Mouse (Mus musculus): ENCODE results near the gene Fam83g. TPM values are rescaled to one million over a fixed set of nuclear protein-coding genes. Genes with fewer than 3 reads are reported as not detected.

Fam83g gene
- polyA plus RNA-seq, 1 experiment from 2014 or later, result 0.68 TPM

GRCm38 (mm10) chr11:61646499-61647039 lies 37.3 kb upstream of the Fam83g start:
- no peak for DNase-seq (ENCODE audit: low spot score)
- Histone ChIP-seq H3K4me1 (replicated peaks) (0 out of 2 replicates have a peak, but pooled peaks cover 5% of the 10 kb centered on the region), H3K36me3 (no peaks in the 10 kb centered on the region), H3K27ac (no peak overlapping the region), H3K27me3 (ENCODE audit: insufficient read depth, poor library complexity, severe bottlenecking) (no peaks in the 10 kb centered on the region), H3K9me3 (no peaks in the 10 kb centered on the region), H3K4me3 (no peak overlapping the region)
- WGBS, result 59% methylated on average over 2 of the region's 2 CpGs

DNA sequence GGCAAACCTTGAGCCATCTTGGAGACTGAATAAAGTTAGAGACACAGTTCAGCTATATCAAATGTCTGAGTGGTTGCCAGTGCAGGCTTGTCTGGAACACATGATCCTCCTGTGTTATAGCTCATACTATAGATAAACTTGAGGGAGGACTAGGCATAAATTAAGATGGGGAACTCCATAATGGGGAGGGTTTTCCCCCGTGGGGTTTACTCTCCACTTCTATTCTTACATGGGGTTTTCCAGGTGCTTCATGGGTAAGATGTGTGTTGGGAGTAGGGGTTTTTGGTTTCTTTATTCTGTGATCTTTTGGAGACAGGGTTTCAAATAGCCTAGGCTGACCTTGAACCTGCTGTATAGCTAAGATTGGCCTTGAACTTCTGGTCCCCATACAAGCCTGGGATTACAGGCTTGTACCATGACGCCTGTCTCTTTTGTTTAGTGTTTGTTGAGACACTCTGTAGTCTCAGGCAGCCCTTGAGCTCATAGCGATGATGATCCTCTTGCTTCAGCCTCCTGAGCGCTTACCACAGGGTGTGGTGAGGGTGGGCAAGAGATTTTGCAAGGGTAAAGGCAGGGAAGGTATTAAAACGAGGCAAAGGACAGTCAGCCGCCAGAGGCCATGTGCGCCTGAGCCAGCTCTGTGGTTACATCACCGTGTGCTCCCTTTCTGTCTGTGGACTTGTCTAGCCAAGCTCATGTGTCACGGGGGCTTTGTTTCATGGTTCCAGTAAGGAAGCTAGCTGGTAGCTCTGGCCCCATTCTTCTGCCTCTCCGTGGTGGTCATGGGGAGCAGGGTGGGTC lies 36.6 kb upstream of the Fam83g start:
- Histone ChIP-seq H3K4me1 (replicated peaks) (0 out of 2 replicates have a peak, but pooled peaks cover 5% of the 10 kb centered on the region), H3K27me3 (ENCODE audit: insufficient read depth, poor library complexity, severe bottlenecking) (no peaks in the 10 kb centered on the region), H3K4me3 (no peak overlapping the region), H3K27ac (no peak overlapping the region), H3K36me3 (no peaks in the 10 kb centered on the region), H3K9me3 (no peaks in the 10 kb centered on the region)
- WGBS, result 80% methylated on average over 10 of the region's 10 CpGs
- DNase-seq (ENCODE audit: low spot score), result no peak

- no peak overlapping the region for H3K27ac ChIP-seq
- 88% methylated on average over 6 of the region's 6 CpGs for whole genome bisulfite sequencing
These were observed 35.7 kb upstream of the Fam83g start for GRCm38 (mm10) chr11:61647956-61648748.

GRCm38 (mm10) chr11:61648749-61649115 lies 35.2 kb upstream of the Fam83g start:
- Histone ChIP-seq H3K27me3 (ENCODE audit: insufficient read depth, poor library complexity, severe bottlenecking) (no peaks in the 10 kb centered on the region), H3K4me1 (replicated peaks) (0 out of 2 replicates have a peak, but pooled peaks cover 5% of the 10 kb centered on the region), H3K9me3 (no peaks in the 10 kb centered on the region), H3K36me3 (no peaks in the 10 kb centered on the region), H3K27ac (no peak overlapping the region), H3K4me3 (no peak overlapping the region)
- no peak for DNase-seq (ENCODE audit: low spot score)
- WGBS, result 85% methylated on average over 7 of the region's 7 CpGs

More at GRCm38 (mm10) chr11:61647956-61648748, 35.7 kb upstream of the Fam83g start:
- no peaks in the 10 kb centered on the region for H3K9me3 ChIP-seq
- H3K36me3 ChIP-seq, result no peaks in the 10 kb centered on the region
- H3K4me1 ChIP-seq (replicated peaks), result 0 out of 2 replicates have a peak, but pooled peaks cover 5% of the 10 kb centered on the region
- H3K27me3 ChIP-seq (ENCODE audit: insufficient read depth, poor library complexity, severe bottlenecking), result no peaks in the 10 kb centered on the region
- DNase-seq (ENCODE audit: low spot score), result no peak
- H3K4me3 ChIP-seq, result no peak overlapping the region

DNA sequence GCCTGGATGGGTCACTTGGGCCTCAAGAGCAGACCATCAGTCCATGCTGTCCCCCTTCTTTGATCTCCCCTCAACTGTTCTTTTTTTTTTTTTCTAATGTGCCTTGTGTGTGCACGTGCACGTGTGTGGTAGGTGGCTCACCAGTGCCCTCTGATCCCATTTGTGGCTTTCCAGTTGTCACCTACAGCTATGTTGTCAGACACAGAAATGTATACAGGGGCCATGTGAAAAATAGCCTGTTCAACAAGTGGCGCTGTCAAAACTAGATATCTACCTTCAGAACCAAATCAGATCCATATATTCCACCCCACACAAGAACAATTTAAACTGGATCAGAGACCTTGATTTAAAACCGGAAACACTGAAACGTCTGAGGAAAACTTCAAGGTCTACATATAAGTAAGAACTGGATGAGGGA lies 34.7 kb upstream of the Fam83g start:
- 90% methylated on average over 5 of the region's 5 CpGs for WGBS

DNA sequence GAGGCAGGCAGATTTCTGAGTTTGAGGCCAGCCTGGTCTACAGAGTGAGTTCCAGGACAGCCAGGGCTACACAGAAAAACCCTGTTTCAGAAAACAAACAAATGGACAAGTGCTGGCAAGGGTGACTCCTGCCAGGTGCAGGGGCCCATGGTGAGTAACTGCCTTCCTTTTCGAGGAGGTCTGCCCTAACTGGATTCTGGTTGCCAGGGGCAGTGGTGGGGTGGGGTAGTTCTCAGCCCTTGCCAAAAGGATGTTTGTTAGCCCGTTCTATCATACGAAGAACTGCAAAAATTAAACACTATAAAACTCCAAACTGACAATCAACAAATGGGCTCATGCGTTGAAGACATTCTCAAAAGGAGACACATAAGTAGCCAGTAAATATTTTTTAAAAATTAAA lies 34.3 kb upstream of the Fam83g start:
- Histone ChIP-seq H3K27ac (no peak overlapping the region), H3K27me3 (ENCODE audit: insufficient read depth, poor library complexity, severe bottlenecking) (no peaks in the 10 kb centered on the region), H3K36me3 (no peaks in the 10 kb centered on the region), H3K9me3 (no peaks in the 10 kb centered on the region), H3K4me3 (no peak overlapping the region), H3K4me1 (replicated peaks) (0 out of 2 replicates have a peak, but pooled peaks cover 5% of the 10 kb centered on the region)
- no peak for DNase-seq (ENCODE audit: low spot score)
- WGBS, result 90% methylated on average over 4 of the region's 4 CpGs

More for the DNA sequence above, 34.7 kb upstream of the Fam83g start:
- H3K36me3 ChIP-seq, result no peaks in the 10 kb centered on the region
- DNase-seq (ENCODE audit: low spot score), result no peak
- H3K9me3 ChIP-seq, result no peaks in the 10 kb centered on the region
- H3K27me3 ChIP-seq (ENCODE audit: insufficient read depth, poor library complexity, severe bottlenecking), result no peaks in the 10 kb centered on the region
- H3K4me3 ChIP-seq, result no peak overlapping the region
- no peak overlapping the region for H3K27ac ChIP-seq
- 0 out of 2 replicates have a peak, but pooled peaks cover 5% of the 10 kb centered on the region for H3K4me1 ChIP-seq (replicated peaks)

GRCm38 (mm10) chr11:61650470-61651265 lies 33.2 kb upstream of the Fam83g start:
- no peak for DNase-seq (ENCODE audit: low spot score)
- H3K27ac ChIP-seq, result no peak overlapping the region
- H3K9me3 ChIP-seq, result no peaks in the 10 kb centered on the region
- WGBS, result 87% methylated on average over 9 of the region's 9 CpGs
- no peak overlapping the region for H3K4me3 ChIP-seq
- H3K36me3 ChIP-seq, result no peaks in the 10 kb centered on the region
- H3K4me1 ChIP-seq (replicated peaks), result 0 out of 2 replicates have a peak, but pooled peaks cover 5% of the 10 kb centered on the region
- H3K27me3 ChIP-seq (ENCODE audit: insufficient read depth, poor library complexity, severe bottlenecking), result no peaks in the 10 kb centered on the region

GRCm38 (mm10) chr11:61652216-61652615 lies 31.7 kb upstream of the Fam83g start:
- Histone ChIP-seq H3K27ac (no peak overlapping the region), H3K9me3 (no peaks in the 10 kb centered on the region), H3K27me3 (ENCODE audit: insufficient read depth, poor library complexity, severe bottlenecking) (no peaks in the 10 kb centered on the region), H3K4me1 (replicated peaks) (0 out of 2 replicates have a peak, but pooled peaks cover 11% of the 10 kb centered on the region), H3K4me3 (no peak overlapping the region), H3K36me3 (no peaks in the 10 kb centered on the region)
- DNase-seq (ENCODE audit: low spot score), result no peak
- 93% methylated on average over 5 of the region's 5 CpGs for WGBS

DNA sequence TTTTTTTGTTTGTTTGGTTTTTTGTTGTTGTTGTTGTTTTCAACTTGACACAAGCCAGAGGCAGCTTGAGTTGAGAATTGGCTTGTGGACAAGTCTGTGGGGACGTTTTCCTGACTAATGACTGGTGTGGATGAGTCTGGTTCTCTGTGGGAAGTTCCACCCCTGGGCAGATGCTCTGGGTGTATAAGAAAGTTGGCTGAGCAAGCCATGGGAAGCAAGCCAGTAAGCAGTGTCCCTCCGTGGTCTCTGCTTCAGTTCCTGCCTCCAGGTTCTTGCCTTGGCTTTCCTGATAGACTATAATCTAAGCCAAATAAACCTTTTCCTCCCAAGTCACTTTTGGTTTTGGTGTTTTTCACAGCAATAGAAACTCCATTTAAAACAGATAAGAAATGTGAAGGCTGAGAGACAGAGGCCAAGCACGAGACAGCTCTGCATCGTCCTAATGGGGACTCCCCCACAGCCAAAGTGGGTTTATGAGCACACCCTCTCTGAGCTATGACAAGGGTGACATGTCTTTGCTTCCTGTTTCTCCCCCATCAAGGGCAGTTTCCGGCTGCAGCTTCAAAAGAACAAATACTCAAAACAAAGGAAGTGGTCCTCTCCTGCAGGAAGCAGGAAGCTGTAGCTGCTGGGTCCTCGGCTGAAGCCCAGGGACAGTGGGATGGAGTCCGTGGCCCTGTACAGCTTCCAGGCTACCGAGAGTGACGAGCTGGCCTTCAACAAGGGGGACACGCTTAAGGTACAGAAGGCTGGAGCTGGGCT lies 31.0 kb upstream of the Fam83g start, which contains the start of gene Grap:
TSS of gene Grap (plus strand) at position 580 of the 762 bp plus-strand sequence.
- DNase-seq (ENCODE audit: low spot score), result no peak
- Histone ChIP-seq H3K4me1 (replicated peaks) (0 out of 2 replicates have a peak, but pooled peaks cover 11% of the 10 kb centered on the region), H3K4me3 (peak within 1 kb of the TSS; percentile 27), H3K9me3 (no peaks in the 10 kb centered on the region), H3K27ac (peak within 1 kb of the TSS; percentile 45; the same call in 1 of the 2 replicates), H3K36me3 (no peaks in the 10 kb centered on the region), H3K27me3 (ENCODE audit: insufficient read depth, poor library complexity, severe bottlenecking) (no peaks in the 10 kb centered on the region)
- 73% methylated on average over 10 of the region's 10 CpGs for WGBS

- Histone ChIP-seq H3K36me3 (no peaks in the 10 kb centered on the region), H3K9me3 (no peaks in the 10 kb centered on the region), H3K4me1 (replicated peaks) (0 out of 2 replicates have a peak, but pooled peaks cover 9% of the 10 kb centered on the region), H3K27ac (0 out of 2 replicates have a peak overlapping the region, but pooled peaks have one; percentile 45), H3K27me3 (ENCODE audit: insufficient read depth, poor library complexity, severe bottlenecking) (no peaks in the 10 kb centered on the region), H3K4me3 (peak overlapping the region; percentile 27; the same call in 1 of the 2 replicates)
- 70% methylated on average over 2 of the region's 2 CpGs for WGBS
- DNase-seq (ENCODE audit: low spot score), result no peak
These were observed 30.3 kb upstream of the Fam83g start for GRCm38 (mm10) chr11:61653568-61653967.

DNA sequence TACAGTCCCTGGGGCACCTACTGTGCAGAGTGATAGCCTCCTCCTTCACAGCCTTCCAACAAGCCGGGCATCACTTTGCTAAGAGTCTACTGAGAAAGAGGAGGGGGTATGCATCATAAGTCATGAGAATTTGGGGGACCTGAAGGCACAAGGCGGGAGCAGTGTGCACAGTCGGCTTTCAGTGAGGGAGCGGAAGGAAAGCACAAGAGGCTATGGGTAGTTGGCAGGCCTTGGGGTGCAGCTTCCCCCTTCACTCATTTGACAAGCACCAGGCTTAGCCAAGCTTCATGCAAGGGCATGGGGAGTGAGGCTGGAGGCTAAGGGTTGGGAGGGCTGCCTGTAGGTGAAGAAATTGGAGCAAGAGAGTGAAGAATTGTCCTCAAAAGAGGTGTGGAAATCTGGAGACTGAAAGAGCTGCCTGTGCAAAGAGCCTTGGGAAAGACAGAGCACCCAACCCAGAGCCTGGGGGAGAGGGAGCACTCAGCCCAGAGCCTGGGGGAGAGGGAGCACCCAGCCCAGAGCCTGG lies 29.0 kb upstream of the Fam83g start:
- Histone ChIP-seq H3K9me3 (no peaks in the 10 kb centered on the region), H3K4me3 (no peak overlapping the region), H3K27ac (peak overlapping the region; percentile 29; the same call in 1 of the 2 replicates), H3K27me3 (ENCODE audit: insufficient read depth, poor library complexity, severe bottlenecking) (no peaks in the 10 kb centered on the region), H3K4me1 (replicated peaks) (peaks cover 13% of the 10 kb centered on the region; the same call in 1 of the 2 replicates), H3K36me3 (no peaks in the 10 kb centered on the region)
- DNase-seq (ENCODE audit: low spot score), result no peak
- whole genome bisulfite sequencing, result 84% methylated on average over 4 of the region's 4 CpGs

Data from hindbrain, embryonic 10.5 days (tissue).